11 mouse cellular contexts compared by ENCODE assay signal in genomic region chr5:149379131-149379784, GRCm38 (mm10). TPM values are rescaled to one million over a fixed set of nuclear protein-coding genes. Genes with fewer than 3 reads are reported as not detected.
DNase-seq lines count a peak whose midpoint lies in the region; ATAC-seq and TF ChIP-seq lines count a peak whose summit lies in the region.
"Had no signal": no experiment of that assay in that cellular context is flagged by ENCODE, and none has a peak within 500 bp of the region (broad histone marks: within the 10 kb centered on the region; RNA-seq: fewer than 3 reads in every experiment).

No protein-coding gene starts in this region.

- H3K27ac ChIP-seq in hindbrain, embryonic 10.5 days = peak overlapping the region; percentile 87
- no peak overlapping the region for H3K27ac ChIP-seq in hindbrain, embryonic 16.5 days (ENCODE audit: low read depth, low read length)
- H3K27ac ChIP-seq in embryonic facial prominence, embryonic 10.5 days (replicated peaks) = peak overlapping the region; percentile 77
- peak overlapping the region; percentile 83; the same call in 1 of the 2 replicates for H3K27ac ChIP-seq in midbrain, postnatal 0 days (ENCODE audit: low read depth, low read length)
- H3K27ac ChIP-seq: liver, embryonic 15.5 days had no signal

- no peak overlapping the region for H3K9ac ChIP-seq in hindbrain, embryonic 16.5 days (ENCODE audit: low read depth, low read length)
- no peak overlapping the region for H3K9ac ChIP-seq in midbrain, postnatal 0 days (replicated peaks; ENCODE audit: low read length, poor library complexity, severe bottlenecking)
- H3K9ac ChIP-seq: liver, embryonic 15.5 days had no signal

- intact Hi-C loops in heart, postnatal 36 days (cut with DNase I) = loop anchor here (5.0 kb wide), 2 partner anchors 143 to 567 kb away; no protein-coding TSS in a partner anchor

- peaks cover 7% of the 10 kb centered on the region; the same call in 1 of the 2 replicates for H3K9me3 ChIP-seq in hindbrain, embryonic 10.5 days
- H3K9me3 ChIP-seq in hindbrain, embryonic 16.5 days (ENCODE audit: control insufficient read depth, low read length) = no peaks in the 10 kb centered on the region
- no peaks in the 10 kb centered on the region for H3K9me3 ChIP-seq in embryonic facial prominence, embryonic 10.5 days
- H3K9me3 ChIP-seq in midbrain, postnatal 0 days (ENCODE audit: low read length) = no peaks in the 10 kb centered on the region
- H3K9me3 ChIP-seq: liver, embryonic 15.5 days had no signal

- no peak overlapping the region for H3K4me3 ChIP-seq in hindbrain, embryonic 10.5 days
- H3K4me3 ChIP-seq in hindbrain, embryonic 16.5 days (ENCODE audit: low read length) = no peak overlapping the region
- no peak overlapping the region for H3K4me3 ChIP-seq in embryonic facial prominence, embryonic 10.5 days
- no peak overlapping the region for H3K4me3 ChIP-seq in midbrain, postnatal 0 days (ENCODE audit: low read depth, low read length)
- H3K4me3 ChIP-seq: liver, embryonic 15.5 days had no signal

- no peaks in the 10 kb centered on the region for H3K36me3 ChIP-seq in hindbrain, embryonic 10.5 days
- no peaks in the 10 kb centered on the region for H3K36me3 ChIP-seq in hindbrain, embryonic 16.5 days (ENCODE audit: control insufficient read depth, insufficient read depth, low read length)
- no peaks in the 10 kb centered on the region for H3K36me3 ChIP-seq in embryonic facial prominence, embryonic 10.5 days (replicated peaks)
- H3K36me3 ChIP-seq in midbrain, postnatal 0 days (ENCODE audit: insufficient read depth, low read length) = no peaks in the 10 kb centered on the region
- H3K36me3 ChIP-seq: liver, embryonic 15.5 days had no signal

- ATAC-seq in hindbrain, embryonic 16.5 days = no peak
- no peak for ATAC-seq in midbrain, postnatal 0 days (ENCODE audit: low FRiP score)

- no peak overlapping the region for H3K4me2 ChIP-seq in hindbrain, embryonic 16.5 days (ENCODE audit: low read length)
- H3K4me2 ChIP-seq in midbrain, postnatal 0 days (ENCODE audit: low read depth, low read length, poor library complexity, severe bottlenecking) = no peak overlapping the region
- H3K4me2 ChIP-seq: liver, embryonic 15.5 days had no signal

- 82% methylated on average over 16 of the region's 16 CpGs for WGBS in hindbrain, embryonic 10.5 days
- 60% methylated on average over 16 of the region's 16 CpGs for WGBS in hindbrain, embryonic 16.5 days
- 84% methylated on average over 16 of the region's 16 CpGs for WGBS in embryonic facial prominence, embryonic 10.5 days
- 75% methylated on average over 16 of the region's 16 CpGs for WGBS in midbrain, postnatal 0 days

- DNase-seq in hindbrain, embryonic 10.5 days (ENCODE audit: low spot score) = no peak
- no peak for DNase-seq in embryonic facial prominence, embryonic 10.5 days (ENCODE audit: low spot score)
- peak; percentile 41 to 49 for DNase-seq in heart, postnatal 36 days
- no peak for DNase-seq in midbrain, postnatal 0 days (ENCODE audit: low spot score)
- DNase-seq in cerebellum, postnatal 4 days (ENCODE audit: low spot score in 2 of 2) = no peak
- DNase-seq in adipocyte (ENCODE audit: low spot score) (no peak), liver (no peak)
- DNase-seq: kidney, postnatal 25 days had no signal

- no peak for TF ChIP-seq CTCF in midbrain, postnatal 0 days (IDR thresholded peaks at IDR 0.05)

- peaks cover 9% of the 10 kb centered on the region; the same call in 1 of the 2 replicates for H3K27me3 ChIP-seq in hindbrain, embryonic 10.5 days (ENCODE audit: insufficient read depth, poor library complexity, severe bottlenecking)
- no peaks in the 10 kb centered on the region for H3K27me3 ChIP-seq in hindbrain, embryonic 16.5 days (replicated peaks; ENCODE audit: control insufficient read depth, insufficient read depth, low read length)
- 0 out of 2 replicates have a peak, but pooled peaks cover 12% of the 10 kb centered on the region for H3K27me3 ChIP-seq in embryonic facial prominence, embryonic 10.5 days (replicated peaks; ENCODE audit: low read depth, poor library complexity, severe bottlenecking)
- H3K27me3 ChIP-seq in midbrain, postnatal 0 days (ENCODE audit: insufficient read depth, low read length) = no peaks in the 10 kb centered on the region

- H3K4me1 ChIP-seq in hindbrain, embryonic 10.5 days (replicated peaks) = peaks cover 69% of the 10 kb centered on the region
- H3K4me1 ChIP-seq in hindbrain, embryonic 16.5 days (ENCODE audit: control insufficient read depth, insufficient read depth, low read depth, low read length) = peaks cover 36% of the 10 kb centered on the region
- H3K4me1 ChIP-seq in embryonic facial prominence, embryonic 10.5 days = peaks cover 70% of the 10 kb centered on the region
- peaks cover 24% of the 10 kb centered on the region for H3K4me1 ChIP-seq in midbrain, postnatal 0 days (ENCODE audit: insufficient read depth, low read length)

RNA-seq across cellular contexts. Expression of gene Medag, which starts 32.3 kb away (rescaled TPM):
- 0.37 and 0.61 TPM in 2 replicates for polyA plus RNA-seq in hindbrain, embryonic 10.5 days (2016; fragmentation: Nextera tagmentation; extraction: Ambion mirVana)
- 6.4 and 6.5 TPM in 2 replicates for polyA plus RNA-seq in hindbrain, embryonic 16.5 days (2015; fragmentation: Nextera tagmentation; extraction: Ambion mirVana)
- 0.17 and 0.38 TPM in 2 replicates for polyA plus RNA-seq in embryonic facial prominence, embryonic 10.5 days (2016; fragmentation: Nextera tagmentation; extraction: Ambion mirVana)
- 10 to 100 TPM; 15.3 to 20.8 TPM for total RNA-seq in heart, postnatal 36 days (2021)
- total RNA-seq in midbrain, postnatal 0 days (2014; rRNA removed) = 2.6 and 3.4 TPM in 2 replicates
- 1.3 and 2.1 TPM in 2 replicates for polyA plus RNA-seq in midbrain, postnatal 0 days (2015; fragmentation: Nextera tagmentation; extraction: Ambion mirVana)
- total RNA-seq: common myeloid progenitor, adult 5-6 weeks had no signal

Comparison
In these comparisons a context has a peak if more than half of its experiments do, and no peak if none do; other contexts are left out.
1. DNase-seq: peak in heart, postnatal 36 days (2 of 2); none in hindbrain, embryonic 10.5 days (single experiment), embryonic facial prominence, embryonic 10.5 days (single experiment), midbrain, postnatal 0 days (single experiment), cerebellum, postnatal 4 days (0 of 2), adipocyte (single experiment) and liver (single experiment).